Mouse (Mus musculus) layer of hippocampus, postnatal 36 days (tissue): ENCODE results near the gene Hspa14. TPM values are rescaled to one million over a fixed set of nuclear protein-coding genes. Genes with fewer than 3 reads are reported as not detected.

Source experiments
- total RNA-seq, 2 experiments: library from RNA; stranded (reverse); gene quantifications; 2 replicates each; pipeline ENCODE4 v1.2.3; 2021

Hspa14 gene
- total RNA-seq, 2 experiments from 2014 or later: 48.3 to 53.7 TPM

Other genes starting within 250 kb of the Hspa14 start
- gene Nmt2, start 228.6 kb downstream of the Hspa14 start, total RNA-seq: 10 to 100 TPM; 89.4 to 98.0 TPM
- 10 to 100 TPM in 1 of 2 experiments, 1 to 10 TPM in 1; 8.4 to 11.9 TPM for gene Rpp38, start 180.2 kb downstream of the Hspa14 start, total RNA-seq
- 1 to 10 TPM; 1.6 to 2.4 TPM for gene Acbd7, start 176.6 kb downstream of the Hspa14 start, total RNA-seq
- not detected for gene Olah, start 115.6 kb downstream of the Hspa14 start, total RNA-seq
- 1 to 10 TPM; 3.9 to 4.2 TPM for gene Meig1, start 90.2 kb downstream of the Hspa14 start, total RNA-seq
- 10 to 100 TPM; 13.5 to 14.8 TPM for gene Dclre1c, start 88.7 kb downstream of the Hspa14 start, total RNA-seq
- 1 to 10 TPM; 3.5 to 4.5 TPM for gene Suv39h2, start 37.8 kb downstream of the Hspa14 start, total RNA-seq
- 1 to 10 TPM; 4.9 to 5.5 TPM for gene Gm45902, start within 50 bp of the Hspa14 start, total RNA-seq
- 1 to 10 TPM in 1 of 2 experiments, under 1 TPM in 1; 0.70 to 1.8 TPM for gene Cdnf, start 216 bp upstream of the Hspa14 start, total RNA-seq
- 10 to 100 TPM; 13.1 to 18.6 TPM for gene Fam107b, start 57.7 kb upstream of the Hspa14 start, total RNA-seq